Mouse (Mus musculus): ENCODE data around the gene Mfap4. TPM values are rescaled to one million over a fixed set of nuclear protein-coding genes. Genes with fewer than 3 reads are reported as not detected.
A peak's percentile ranks its signal among the peaks of the same experiment; 100 is the strongest.

Mfap4 gene
- total RNA-seq, 2 experiments from 2014 or later: not detected

- 0 out of 2 replicates have a peak, but pooled peaks have one; percentile 12 for ATAC-seq (replicated peaks; ENCODE audit: poor library complexity, severe bottlenecking)
These were observed 3.8 kb upstream of the Mfap4 start for GRCm38 (mm10) chr11:61481239-61482090.

- ATAC-seq (replicated peaks; ENCODE audit: poor library complexity, severe bottlenecking): no peak
These were observed 1.9 kb upstream of the Mfap4 start for GRCm38 (mm10) chr11:61483226-61483845.

GRCm38 (mm10) chr11:61484256-61484612 lies 997 bp upstream of the Mfap4 start:
- no peak for ATAC-seq (replicated peaks; ENCODE audit: poor library complexity, severe bottlenecking)

GRCm38 (mm10) chr11:61485541-61486457 lies 568 bp downstream of the Mfap4 start:
- ATAC-seq (replicated peaks; ENCODE audit: poor library complexity, severe bottlenecking): no peak

GRCm38 (mm10) chr11:61486458-61487219 lies 1.4 kb downstream of the Mfap4 start:
- ATAC-seq (replicated peaks; ENCODE audit: poor library complexity, severe bottlenecking): no peak

GRCm38 (mm10) chr11:61487401-61487800 lies 2.2 kb downstream of the Mfap4 start:
- ATAC-seq (replicated peaks; ENCODE audit: poor library complexity, severe bottlenecking): no peak

- no peak for ATAC-seq (replicated peaks; ENCODE audit: poor library complexity, severe bottlenecking)
These were observed 2.7 kb downstream of the Mfap4 start for GRCm38 (mm10) chr11:61487936-61488335.

- ATAC-seq (replicated peaks; ENCODE audit: poor library complexity, severe bottlenecking): no peak
These were observed 3.9 kb downstream of the Mfap4 start for GRCm38 (mm10) chr11:61489085-61489484.

GRCm38 (mm10) chr11:61489874-61490273 lies 4.6 kb downstream of the Mfap4 start:
- no peak for ATAC-seq (replicated peaks; ENCODE audit: poor library complexity, severe bottlenecking)

GRCm38 (mm10) chr11:61490944-61491520 lies 5.8 kb downstream of the Mfap4 start:
- ATAC-seq (replicated peaks; ENCODE audit: poor library complexity, severe bottlenecking): no peak

- ATAC-seq (replicated peaks; ENCODE audit: poor library complexity, severe bottlenecking): no peak
These were observed 7.6 kb downstream of the Mfap4 start for GRCm38 (mm10) chr11:61492749-61493401.

GRCm38 (mm10) chr11:61493525-61494128 lies 8.4 kb downstream of the Mfap4 start:
- ATAC-seq (replicated peaks; ENCODE audit: poor library complexity, severe bottlenecking): peak; percentile 60

GRCm38 (mm10) chr11:61494129-61494997 lies 9.1 kb downstream of the Mfap4 start, which contains the start of gene Mapk7:
Gene Mapk7, minus strand, starts transcription at chr11:61494406.
- ATAC-seq (replicated peaks; ENCODE audit: poor library complexity, severe bottlenecking): peak; percentile 87

- ATAC-seq (replicated peaks; ENCODE audit: poor library complexity, severe bottlenecking): no peak
These were observed 10.3 kb downstream of the Mfap4 start for GRCm38 (mm10) chr11:61495528-61495927.

GRCm38 (mm10) chr11:61497490-61497889 lies 12.3 kb downstream of the Mfap4 start:
- no peak for ATAC-seq (replicated peaks; ENCODE audit: poor library complexity, severe bottlenecking)

GRCm38 (mm10) chr11:61498736-61499504 lies 13.7 kb downstream of the Mfap4 start:
- peak; percentile 46 for ATAC-seq (replicated peaks; ENCODE audit: poor library complexity, severe bottlenecking)

GRCm38 (mm10) chr11:61503933-61504332 lies 18.7 kb downstream of the Mfap4 start:
- ATAC-seq (replicated peaks; ENCODE audit: poor library complexity, severe bottlenecking): no peak

Measured in granulocyte monocyte progenitor cell, adult 5-6 weeks (primary cell).